Comparison of ENCODE assay signal across 32 mouse cellular contexts in the genomic region with DNA sequence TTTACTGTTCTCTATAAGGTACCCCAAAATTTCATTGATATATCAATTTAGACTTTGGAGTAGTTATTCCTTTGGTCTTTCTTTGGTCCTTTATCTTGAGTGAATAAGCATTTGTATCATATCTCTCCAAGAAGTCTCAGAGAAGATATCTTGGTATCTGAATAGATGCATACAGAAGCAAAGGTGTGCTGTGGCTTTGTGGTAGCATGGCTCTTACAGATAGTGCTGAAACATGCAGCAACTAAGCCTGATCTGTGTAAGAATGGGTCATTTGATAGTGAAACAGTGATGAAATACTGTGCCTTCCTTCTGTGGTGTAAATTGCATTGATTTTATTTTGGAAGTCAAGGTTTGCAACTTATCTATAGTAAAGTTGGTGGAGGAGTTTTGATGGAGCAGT.
"Had no signal": no experiment of that assay in that cellular context is flagged by ENCODE, and none has a peak within 500 bp of the region (broad histone marks: within the 10 kb centered on the region; RNA-seq: fewer than 3 reads in every experiment).

No protein-coding gene starts in this region.

- H3K9me3 ChIP-seq: limb, embryonic 10.5 days; limb, embryonic 12.5 days; limb, embryonic 13.5 days; limb, embryonic 15.5 days; liver, embryonic 12.5 days; liver, embryonic 13.5 days; liver, embryonic 15.5 days; lung, embryonic 15.5 days; megakaryocyte, embryonic 14.5 days; midbrain, embryonic 10.5 days; midbrain, embryonic 12.5 days; midbrain, embryonic 13.5 days; midbrain, embryonic 15.5 days; neural tube, embryonic 12.5 days had no signal

- DNase-seq: left cerebral cortex, postnatal 4 days; liver; liver, embryonic 13.5 days; liver, postnatal 0 days; lung, adult 18-20 months; lung, adult 2 months; lung, embryonic 14.5 days; lung, postnatal 10 days; lung, postnatal 14 days; lung, postnatal 36 days; lung, postnatal 4 days; midbrain, embryonic 14.5 days had no signal

- H3K4me2 ChIP-seq: limb, embryonic 12.5 days; limb, embryonic 13.5 days; limb, embryonic 15.5 days; liver, embryonic 11.5 days; liver, embryonic 12.5 days; liver, embryonic 13.5 days; liver, embryonic 15.5 days; lung, embryonic 14.5 days; lung, embryonic 15.5 days; midbrain, embryonic 11.5 days; midbrain, embryonic 12.5 days; midbrain, embryonic 13.5 days; midbrain, embryonic 15.5 days; neural tube, embryonic 12.5 days had no signal

- H3K9ac ChIP-seq: limb, embryonic 12.5 days; limb, embryonic 13.5 days; limb, embryonic 15.5 days; liver, embryonic 12.5 days; liver, embryonic 13.5 days; liver, embryonic 14.5 days; liver, embryonic 15.5 days; liver, postnatal 0 days; lung, embryonic 14.5 days; lung, embryonic 15.5 days; midbrain, embryonic 12.5 days; midbrain, embryonic 13.5 days; midbrain, embryonic 15.5 days; neural tube, embryonic 12.5 days had no signal

- H3K36me3 ChIP-seq: limb, embryonic 10.5 days; limb, embryonic 12.5 days; limb, embryonic 13.5 days; limb, embryonic 15.5 days; liver, embryonic 12.5 days; liver, embryonic 13.5 days; liver, embryonic 15.5 days; lung, embryonic 15.5 days; midbrain, embryonic 10.5 days; midbrain, embryonic 12.5 days; midbrain, embryonic 13.5 days; midbrain, embryonic 15.5 days; neural tube, embryonic 12.5 days had no signal

- H3K27me3 ChIP-seq: limb, embryonic 12.5 days; limb, embryonic 13.5 days; limb, embryonic 15.5 days; liver, embryonic 12.5 days; liver, embryonic 13.5 days; liver, embryonic 15.5 days; lung, embryonic 15.5 days; megakaryocyte, embryonic 14.5 days; midbrain, embryonic 12.5 days; midbrain, embryonic 13.5 days; midbrain, embryonic 15.5 days; neural tube, embryonic 12.5 days had no signal

- ATAC-seq: liver, embryonic 12.5 days; liver, postnatal 0 days; lung, postnatal 0 days; midbrain, embryonic 13.5 days; midbrain, embryonic 15.5 days; midbrain, embryonic 16.5 days had no signal

- H3K27ac ChIP-seq: limb, embryonic 10.5 days; limb, embryonic 12.5 days; limb, embryonic 13.5 days; limb, embryonic 15.5 days; liver, embryonic 12.5 days; liver, embryonic 13.5 days; liver, embryonic 14.5 days; liver, embryonic 15.5 days; lung, embryonic 15.5 days; macrophage; midbrain, embryonic 10.5 days; midbrain, embryonic 12.5 days; midbrain, embryonic 13.5 days; midbrain, embryonic 15.5 days; neural tube, embryonic 12.5 days had no signal

- H3K4me1 ChIP-seq: limb, embryonic 10.5 days; limb, embryonic 12.5 days; limb, embryonic 13.5 days; limb, embryonic 15.5 days; liver, embryonic 12.5 days; liver, embryonic 13.5 days; liver, embryonic 15.5 days; lung, embryonic 15.5 days; megakaryocyte, embryonic 14.5 days; midbrain, embryonic 10.5 days; midbrain, embryonic 12.5 days; midbrain, embryonic 13.5 days; midbrain, embryonic 15.5 days; neural tube, embryonic 12.5 days had no signal

- H3K4me3 ChIP-seq: limb, embryonic 10.5 days; limb, embryonic 12.5 days; limb, embryonic 13.5 days; limb, embryonic 15.5 days; liver, embryonic 12.5 days; liver, embryonic 13.5 days; liver, embryonic 15.5 days; lung, embryonic 15.5 days; megakaryocyte, embryonic 14.5 days; midbrain, embryonic 10.5 days; midbrain, embryonic 12.5 days; midbrain, embryonic 13.5 days; midbrain, embryonic 15.5 days; myocyte; neural tube, embryonic 12.5 days had no signal
